Mouse (Mus musculus) gastrocnemius, adult 2 months (tissue): Measurements from ENCODE around the gene Cnih3. TPM values are rescaled to one million over a fixed set of nuclear protein-coding genes. Genes with fewer than 3 reads are reported as not detected.

Experiments used
- DNase-seq: peaks from one replicate; pipeline ENCODE4 v3.0.0; 2022
- H3K27ac ChIP-seq: fragments of 200-600 bp; 2 replicates; pipeline ENCODE4 v1.8.1; 2022; ENCODE audit warnings: mild to moderate bottlenecking
- H3K4me3 ChIP-seq: fragments of 200-600 bp; 2 replicates; pipeline ENCODE4 v1.8.1; 2022; ENCODE audit warnings: mild to moderate bottlenecking, moderate library complexity
- CTCF ChIP-seq: fragments of 200-600 bp; IDR thresholded peaks from 2 replicates; pipeline ENCODE4 v1.8.1; 2022; ENCODE audit warnings: antibody characterized with exemption, mild to moderate bottlenecking, moderate library complexity
- intact Hi-C: fragments of 180-260 bp; cut with DNase I; formaldehyde crosslinking; loops from one replicate; pipeline ENCODE4 v1.15.1; 2025
- long read RNA-seq, 2 experiments: library from polyadenylated mRNA; stranded (forward); transcript quantifications; one replicate each; pipeline ENCODE4 v2.0.0; 2021
- total RNA-seq, 2 experiments: library from RNA; stranded (reverse); gene quantifications; 2 replicates each; pipeline ENCODE4 v1.2.3; 2021

The Cnih3 gene
- not detected for total RNA-seq
- long read RNA-seq, experiment 1, result 0 reads
- long read RNA-seq, experiment 2, result 0 reads

DNA sequence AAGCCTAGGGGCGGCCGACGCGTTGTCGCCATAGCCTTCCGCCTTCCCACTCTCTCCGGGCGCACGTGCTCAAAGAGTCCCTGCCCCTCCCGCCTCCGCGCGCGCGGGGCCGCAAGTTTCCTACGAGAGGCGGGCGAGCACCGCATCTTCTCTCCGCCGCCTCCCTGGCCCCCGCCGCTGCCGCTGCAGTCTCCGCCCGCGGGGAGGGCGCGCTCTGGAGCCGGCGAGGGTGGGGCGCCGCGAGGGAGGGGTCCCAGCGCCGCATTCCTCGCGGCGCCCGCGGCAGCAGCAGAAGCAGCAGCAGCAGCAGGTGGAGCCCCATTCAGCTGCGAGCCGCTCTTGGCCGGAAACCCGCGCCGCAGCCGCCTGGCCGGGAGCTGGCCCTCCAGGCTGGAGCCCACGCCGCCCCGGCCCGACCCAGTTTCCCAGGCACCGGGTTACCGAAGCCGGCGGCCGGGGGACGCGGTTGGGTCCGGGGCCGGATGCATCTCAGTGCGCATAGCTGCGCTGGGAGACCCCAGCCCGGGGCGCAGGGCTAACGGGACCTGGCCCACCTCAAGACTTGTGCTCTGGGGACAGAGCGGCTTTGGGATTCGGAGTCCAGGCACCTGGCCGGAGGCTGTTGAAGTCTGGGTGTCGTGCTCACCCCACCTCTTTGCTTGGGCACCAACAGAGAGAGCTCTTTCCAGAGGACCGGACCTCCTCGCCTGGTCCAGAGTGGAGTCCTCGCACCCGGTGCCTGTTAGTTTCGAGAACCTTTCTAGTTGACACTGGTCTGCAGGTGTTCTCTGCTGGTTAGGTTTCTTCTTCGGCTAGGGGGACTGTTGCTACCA is at the start of gene Cnih3:
Gene Cnih3 (plus strand): TSS at position 262 of the 833 bp plus-strand sequence.
- DNase-seq, result peak; percentile 63
- no peak for TF ChIP-seq CTCF
- intact Hi-C loops, result no loop called here

GRCm38 (mm10) chr1:181307981-181308380 is 44.4 kb upstream of the Cnih3 start:
- H3K4me3 ChIP-seq, result no peak overlapping the region
- no peak overlapping the region for H3K27ac ChIP-seq
- DNase-seq, result no peak
- intact Hi-C loops, result no loop called here
- no peak for TF ChIP-seq CTCF

More for the DNA sequence above, at the start of gene Cnih3:
- Histone ChIP-seq H3K27ac (peak within 1 kb of the TSS; percentile 57), H3K4me3 (peak within 1 kb of the TSS; percentile 68)

DNA sequence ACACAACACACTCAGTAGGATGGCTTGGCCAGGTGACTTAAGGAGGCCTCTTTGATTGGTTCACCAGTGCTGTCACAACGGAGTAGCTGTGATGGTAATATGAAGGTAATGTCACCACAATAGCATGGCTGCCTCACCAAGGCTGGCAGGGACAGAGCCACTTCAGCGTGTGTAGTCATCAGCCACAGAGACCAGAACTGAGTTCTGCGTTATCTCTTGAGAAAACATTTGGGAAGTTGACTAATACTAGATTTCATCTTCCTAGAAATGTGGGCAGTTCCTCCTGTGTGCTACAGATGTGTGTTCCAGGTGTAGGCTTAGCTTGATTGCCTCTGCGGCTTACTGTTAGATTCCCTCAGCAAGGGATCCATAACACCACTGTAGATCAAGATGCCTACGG is 41.7 kb upstream of the Cnih3 start:
- no peak overlapping the region for H3K4me3 ChIP-seq
- no peak for TF ChIP-seq CTCF
- DNase-seq, result no peak
- intact Hi-C loops, result no loop called here
- H3K27ac ChIP-seq, result no peak overlapping the region

GRCm38 (mm10) chr1:181312115-181313045 is 40.0 kb upstream of the Cnih3 start:
- no peak for DNase-seq
- no peak for TF ChIP-seq CTCF
- intact Hi-C loops, result no loop called here

DNA sequence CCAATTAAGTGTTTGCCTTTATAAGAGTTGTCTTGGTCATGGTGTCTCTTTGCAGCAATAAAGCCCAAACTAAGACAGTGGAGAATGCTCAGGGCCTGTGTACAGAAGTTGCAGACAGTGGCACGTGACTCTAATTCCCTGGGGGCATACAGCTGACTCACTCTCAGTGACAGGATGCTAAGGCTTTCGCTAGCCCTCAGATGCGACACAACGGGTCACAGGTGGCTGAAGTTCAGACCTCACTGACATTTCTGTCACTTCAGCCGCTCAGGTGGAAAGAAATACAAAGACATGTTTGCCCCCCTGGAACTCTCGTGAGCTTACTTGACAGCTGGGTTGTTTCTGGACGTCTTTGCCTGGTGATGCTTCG is 39.4 kb upstream of the Cnih3 start:
- no peak for DNase-seq
- H3K4me3 ChIP-seq, result no peak overlapping the region
- intact Hi-C loops, result no loop called here
- TF ChIP-seq CTCF, result no peak
- H3K27ac ChIP-seq, result no peak overlapping the region

More at GRCm38 (mm10) chr1:181312115-181313045, 40.0 kb upstream of the Cnih3 start:
- no peak overlapping the region for H3K27ac ChIP-seq
- no peak overlapping the region for H3K4me3 ChIP-seq

GRCm38 (mm10) chr1:181314301-181314700 is 38.1 kb upstream of the Cnih3 start:
- no peak for DNase-seq
- no peak overlapping the region for H3K27ac ChIP-seq
- intact Hi-C loops, result no loop called here
- no peak overlapping the region for H3K4me3 ChIP-seq
- TF ChIP-seq CTCF, result no peak

DNA sequence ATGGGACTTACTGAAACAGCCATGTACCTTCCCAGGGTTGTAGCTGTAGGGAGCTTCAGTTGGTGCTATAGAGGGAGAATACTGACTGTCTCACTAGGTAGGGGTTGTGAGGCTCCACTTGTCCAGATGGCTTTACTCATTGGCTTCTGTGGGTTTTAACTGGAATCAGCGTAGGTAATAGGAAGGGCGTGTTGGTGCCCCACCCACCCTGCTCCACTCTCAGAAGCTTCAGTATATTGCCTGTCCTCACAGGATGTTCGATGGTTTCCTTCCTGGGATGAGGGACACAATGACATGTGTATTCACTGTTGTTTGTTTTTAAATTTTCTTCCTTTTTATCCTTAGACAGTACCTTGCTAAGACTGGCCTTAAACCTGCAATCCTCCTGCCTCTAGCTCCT is 37.1 kb upstream of the Cnih3 start:
- no peak for TF ChIP-seq CTCF
- DNase-seq, result no peak
- no peak overlapping the region for H3K27ac ChIP-seq
- no peak overlapping the region for H3K4me3 ChIP-seq
- intact Hi-C loops, result no loop called here

DNA sequence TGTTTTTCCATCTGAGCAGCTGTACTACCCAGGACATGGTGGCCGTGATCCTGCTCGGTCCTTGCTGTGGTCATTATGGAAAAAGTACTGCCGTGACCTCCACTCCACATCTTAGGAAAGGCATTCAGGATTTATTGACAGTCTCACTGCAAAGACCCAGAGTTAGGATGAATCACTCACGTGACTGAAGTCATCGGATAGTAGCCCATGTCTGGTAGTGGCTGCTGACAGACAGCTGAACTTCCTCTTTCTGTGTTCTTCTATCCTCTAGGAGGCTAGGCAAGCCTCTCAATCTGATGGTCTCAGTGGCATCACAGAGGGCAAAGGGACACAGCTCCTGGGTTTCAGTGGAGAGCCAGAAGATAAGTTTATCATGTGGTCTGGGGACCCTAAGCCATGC is 35.9 kb upstream of the Cnih3 start:
- no peak overlapping the region for H3K4me3 ChIP-seq
- no peak for TF ChIP-seq CTCF
- intact Hi-C loops, result no loop called here
- DNase-seq, result no peak
- no peak overlapping the region for H3K27ac ChIP-seq

DNA sequence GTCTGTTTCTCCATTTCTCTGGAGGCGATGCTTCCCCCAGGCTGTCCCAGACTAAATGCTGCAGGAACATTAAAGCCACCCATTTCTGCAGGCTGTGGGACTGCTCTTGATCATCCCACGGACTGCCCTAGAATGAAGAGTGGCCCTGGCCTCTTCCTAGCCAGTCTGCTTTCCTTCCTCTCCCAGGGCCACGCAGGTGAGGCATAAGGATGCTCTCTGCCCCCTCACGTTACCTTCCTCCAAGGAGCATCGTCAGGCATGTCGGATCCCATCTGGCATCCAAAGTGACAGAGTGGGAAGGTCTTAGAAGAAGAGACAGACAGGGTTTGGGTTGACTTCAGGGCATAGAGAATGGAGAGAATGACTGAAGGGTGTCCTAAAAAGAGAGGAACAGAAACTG is 33.0 kb upstream of the Cnih3 start:
- no peak for TF ChIP-seq CTCF
- intact Hi-C loops, result no loop called here
- no peak overlapping the region for H3K27ac ChIP-seq
- no peak for DNase-seq
- no peak overlapping the region for H3K4me3 ChIP-seq

DNA sequence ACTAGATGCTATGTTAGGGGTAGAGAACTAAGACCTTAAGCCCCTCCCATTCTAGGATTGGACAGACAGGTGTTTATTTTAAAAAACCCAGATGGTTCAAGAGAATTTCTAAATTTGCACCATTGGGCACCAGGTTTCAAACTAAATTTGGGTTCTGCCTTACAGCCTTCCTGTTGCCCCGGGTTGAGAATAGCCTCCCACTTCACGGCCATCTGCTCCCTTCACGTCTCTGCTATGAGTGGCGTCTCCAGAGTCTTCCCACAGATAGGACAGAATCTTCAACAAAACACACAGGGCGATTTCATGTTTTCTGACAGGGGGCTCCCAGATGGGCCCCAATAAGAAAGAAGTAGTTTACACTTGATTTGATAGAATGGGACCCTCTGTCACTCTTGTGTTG is 31.3 kb upstream of the Cnih3 start:
- intact Hi-C loops, result no loop called here
- no peak for TF ChIP-seq CTCF
- DNase-seq, result no peak
- H3K4me3 ChIP-seq, result no peak overlapping the region
- H3K27ac ChIP-seq, result no peak overlapping the region

DNA sequence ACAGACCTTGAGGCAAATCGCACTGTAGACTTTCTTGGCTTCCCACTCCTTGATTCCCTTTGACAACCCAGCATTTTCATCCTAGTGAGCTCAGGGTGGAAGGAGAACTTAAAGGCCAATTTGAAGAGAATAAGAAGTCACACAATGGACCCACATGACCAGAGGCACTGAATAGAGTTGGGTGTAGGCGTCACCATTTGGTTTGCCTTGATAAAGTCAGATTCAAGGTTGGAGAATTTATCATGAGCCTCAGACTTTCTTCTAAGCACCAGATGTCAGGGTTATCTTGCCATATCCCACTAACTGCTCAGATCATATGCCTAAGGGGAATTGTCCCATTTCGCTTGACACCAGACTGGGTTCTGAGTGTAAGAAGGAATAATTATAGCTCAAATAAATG is 29.3 kb upstream of the Cnih3 start:
- intact Hi-C loops, result no loop called here
- no peak for DNase-seq
- H3K27ac ChIP-seq, result no peak overlapping the region
- no peak for TF ChIP-seq CTCF
- no peak overlapping the region for H3K4me3 ChIP-seq

GRCm38 (mm10) chr1:181327137-181327536 is 25.3 kb upstream of the Cnih3 start:
- intact Hi-C loops, result no loop called here

More at GRCm38 (mm10) chr1:181327137-181327536, 25.3 kb upstream of the Cnih3 start:
- Histone ChIP-seq H3K27ac (no peak overlapping the region), H3K4me3 (no peak overlapping the region)
- DNase-seq, result no peak
- TF ChIP-seq CTCF, result no peak
